Comparison of ENCODE assay signal across 21 mouse cellular contexts in genomic region chr2:69690843-69691242, GRCm38 (mm10). TPM values are rescaled to one million over a fixed set of nuclear protein-coding genes. Genes with fewer than 3 reads are reported as not detected.
DNase-seq lines count a peak whose midpoint lies in the region; ATAC-seq and TF ChIP-seq lines count a peak whose summit lies in the region.
"Had no signal": no experiment of that assay in that cellular context is flagged by ENCODE, and none has a peak within 500 bp of the region (broad histone marks: within the 10 kb centered on the region; RNA-seq: fewer than 3 reads in every experiment).

No protein-coding gene starts in this region.

- TF ChIP-seq POLR2A in lung, adult 2 months (IDR thresholded peaks at IDR 0.05; ENCODE audit: borderline replicate concordance, extremely low read depth, low read depth, low read length): no peak

- H3K27me3 ChIP-seq in lung, postnatal 0 days (replicated peaks; ENCODE audit: insufficient read depth, low read length): no peaks in the 10 kb centered on the region
- H3K27me3 ChIP-seq: CH12.LX, Patski had no signal

- H3K4me3 ChIP-seq in lung, postnatal 0 days (ENCODE audit: low read depth, low read length): no peak overlapping the region
- H3K4me3 ChIP-seq in lung, adult 2 months (replicated peaks; ENCODE audit: extremely low read depth, low read depth, low read length): no peak overlapping the region

- H3K27ac ChIP-seq in lung, postnatal 0 days (ENCODE audit: low read length): no peak overlapping the region

- H3K4me2 ChIP-seq in lung, postnatal 0 days (replicated peaks; ENCODE audit: low read depth, low read length): no peak overlapping the region

- WGBS in lung, postnatal 0 days: 75% methylated on average over 6 of the region's 6 CpGs
- 86% methylated on average over 6 of the region's 6 CpGs for WGBS in lung, adult 2 months

- TF ChIP-seq CTCF in lung, postnatal 0 days (IDR thresholded peaks at IDR 0.05): no peak
- TF ChIP-seq CTCF in lung, adult 2 months (IDR thresholded peaks at IDR 0.05; ENCODE audit: insufficient read depth, low read length): no peak

- no peak overlapping the region for H3K9ac ChIP-seq in lung, postnatal 0 days (replicated peaks; ENCODE audit: low read depth)

- peak; percentile 71 for DNase-seq in heart, adult 11 months
- DNase-seq in heart, postnatal 4 days: no peak
- peak; percentile 38 for DNase-seq in lung, postnatal 0 days (ENCODE audit: low spot score)
- no peak for DNase-seq in lung, adult 18-20 months
- DNase-seq in lung, postnatal 10 days: peak; percentile 14
- no peak for DNase-seq in lung, adult 2 months
- DNase-seq: adrenal gland, adult 2 months; adrenal gland, adult 8-10 months; adrenal gland, postnatal 10 days; adrenal gland, postnatal 14 days; adrenal gland, postnatal 25 days; adrenal gland, postnatal 36 days; B cell, adult 2 months; cerebellum, adult 11 months; cerebellum, adult 11-12 months; cerebellum, adult 18-20 months had no signal

- H3K36me3 ChIP-seq in lung, postnatal 0 days (ENCODE audit: insufficient read depth, low read length): 0 out of 2 replicates have a peak, but pooled peaks cover 4% of the 10 kb centered on the region

- no peaks in the 10 kb centered on the region for H3K9me3 ChIP-seq in lung, postnatal 0 days (ENCODE audit: low read length)
- H3K9me3 ChIP-seq: G1E had no signal

- ATAC-seq in lung, postnatal 0 days: peak; percentile 60
- ATAC-seq: activated CD4-positive, CD25-positive, alpha-beta regulatory T cell, adult 4 months; CD4-positive, CD25-positive, alpha-beta regulatory T cell, adult 4 months; Patski had no signal

- TF ChIP-seq EP300 in lung, postnatal 0 days (IDR thresholded peaks at IDR 0.05): no peak

- no peaks in the 10 kb centered on the region for H3K4me1 ChIP-seq in lung, postnatal 0 days (ENCODE audit: insufficient read depth, low read depth, low read length)
- H3K4me1 ChIP-seq in lung, adult 2 months (ENCODE audit: control insufficient read depth, insufficient read depth, low read length): no peaks in the 10 kb centered on the region

RNA-seq across cellular contexts. Expression of gene Klhl41, which starts 20.9 kb away (rescaled TPM):
- total RNA-seq in heart, postnatal 4 days (2021): 10 to 100 TPM; 86.3 to 87.5 TPM
- polyA plus RNA-seq in lung, postnatal 0 days (2015; fragmentation: Nextera tagmentation; extraction: Ambion mirVana): 0.45 and 0.83 TPM in 2 replicates
- polyA plus RNA-seq in lung, adult 2 months (2012; rRNA removed): 0.35 and 5.1 TPM in 2 replicates
- total RNA-seq: G1E had no signal
- polyA plus RNA-seq: activated CD4-positive, CD25-positive, alpha-beta regulatory T cell, adult 4 months; G1E had no signal

RNA-seq across cellular contexts. Expression of gene Fastkd1, which starts 22.5 kb away (rescaled TPM):
- 10 to 100 TPM; 26.8 to 28.2 TPM for total RNA-seq in heart, postnatal 4 days (2021)
- 5.4 and 6.2 TPM in 2 replicates for polyA plus RNA-seq in lung, postnatal 0 days (2015; fragmentation: Nextera tagmentation; extraction: Ambion mirVana)
- polyA plus RNA-seq in lung, adult 2 months (2012; rRNA removed): 3.4 and 4.3 TPM in 2 replicates

RNA-seq across cellular contexts. Expression of gene Ppig, which starts 31.5 kb away (rescaled TPM):
- total RNA-seq in heart, postnatal 4 days (2021): 10 to 100 TPM; 56.7 to 59.9 TPM
- polyA plus RNA-seq in lung, postnatal 0 days (2015; fragmentation: Nextera tagmentation; extraction: Ambion mirVana): 95.1 and 96.5 TPM in 2 replicates
- 1.2 and 2.2 TPM in 2 replicates for polyA plus RNA-seq in lung, adult 2 months (2012; rRNA removed)

RNA-seq across cellular contexts. Expression of gene Bbs5, which starts 43.9 kb away (rescaled TPM):
- total RNA-seq in heart, postnatal 4 days (2021): 1 to 10 TPM; 4.2 to 5.6 TPM
- polyA plus RNA-seq in lung, postnatal 0 days (2015; fragmentation: Nextera tagmentation; extraction: Ambion mirVana): 13.4 and 13.9 TPM in 2 replicates
- 1.4 and 2.2 TPM in 2 replicates for polyA plus RNA-seq in lung, adult 2 months (2012; rRNA removed)

Comparison
In these comparisons a context has a peak if more than half of its experiments do, and no peak if none do; other contexts are left out.
1. DNase-seq: peak in heart, adult 11 months (single experiment), lung, postnatal 0 days (single experiment) and lung, postnatal 10 days (single experiment); none in heart, postnatal 4 days (single experiment), lung, adult 18-20 months (0 of 2) and lung, adult 2 months (single experiment).
2. RNA of gene Ppig, which starts 31.5 kb away (polyA plus RNA-seq): 95.1 to 96.5 TPM in lung, postnatal 0 days; 1.2 to 2.2 TPM in lung, adult 2 months; every median in the first group is over 10 times any median in the second.